Mouse (Mus musculus): ENCODE data around the gene D3Ertd751e. TPM values are rescaled to one million over a fixed set of nuclear protein-coding genes. Genes with fewer than 3 reads are reported as not detected.

D3Ertd751e gene
- polyA plus RNA-seq (2017; shearing (Covaris generic)) = 8.3 TPM

GRCm38 (mm10) chr3:41742278-41742934, at the start of gene D3Ertd751e, which contains the start of gene Sclt1:
TSS of gene D3Ertd751e (plus strand) at chr3:41742611.
TSS of gene Sclt1 (minus strand) at chr3:41742514.

Other genes with a start within 250 kb of the D3Ertd751e start
- gene Jade1, start 186.9 kb upstream of the D3Ertd751e start, polyA plus RNA-seq (2017; shearing (Covaris generic)) = 38.1 TPM
- 9.2 TPM for gene Sclt1, start 97 bp upstream of the D3Ertd751e start, polyA plus RNA-seq (2017; shearing (Covaris generic))